Mouse (Mus musculus): ENCODE data around the gene Lct.

DNA sequence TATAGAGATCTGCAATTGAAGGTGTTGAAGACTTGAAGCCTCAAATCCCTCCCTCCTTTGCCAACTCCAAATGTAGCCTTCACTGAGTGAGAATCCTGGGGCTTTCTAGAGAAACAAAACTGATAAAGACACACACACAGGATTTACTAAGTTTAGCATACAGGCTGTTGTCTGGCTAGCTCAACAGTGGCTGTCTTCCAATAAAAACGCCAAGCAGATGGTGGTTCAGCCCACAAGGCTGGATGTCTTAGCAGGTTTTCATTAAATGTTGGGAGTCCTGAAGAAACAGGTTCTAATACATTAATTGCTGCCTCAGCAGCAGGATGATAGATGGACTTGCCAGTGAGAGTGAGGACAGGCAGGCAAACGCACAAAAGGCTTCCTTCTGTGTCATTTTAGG, 32.5 kb upstream of the Lct start:
- TF ChIP-seq EP300 (IDR thresholded peaks at IDR 0.05; ENCODE audit: low read depth) (no peak), CTCF (IDR thresholded peaks at IDR 0.05; ENCODE audit: low read depth) (no peak)

All from heart, postnatal 0 days (tissue).